Mouse (Mus musculus): ENCODE data around the gene Tnc. TPM values are rescaled to one million over a fixed set of nuclear protein-coding genes. Genes with fewer than 3 reads are reported as not detected.
A peak's percentile ranks its signal among the peaks of the same experiment; 100 is the strongest.

Gene Tnc
- 1 to 10 TPM; 2.4 to 5.2 TPM for total RNA-seq (2021)
- long read RNA-seq, experiment 1, partial matches to known transcripts, result 0 of 6 reads
- long read RNA-seq, experiment 1, other reads (novel, unspliced or antisense), result 6 of 6 reads
- long read RNA-seq, experiment 2, partial matches to known transcripts, result 6 of 14 reads
- long read RNA-seq, experiment 2, other reads (novel, unspliced or antisense), result 8 of 14 reads

- peak; percentile 13 to 24 for DNase-seq (ENCODE audit: low spot score in 2 of 2)
Observed at GRCm38 (mm10) chr4:64046831-64047493, at the start of gene Tnc. Gene Tnc (minus strand): TSS chr4:64047015.

- no peak for DNase-seq (ENCODE audit: low spot score in 2 of 2)
Observed at GRCm38 (mm10) chr4:64094221-64094620, 47.4 kb upstream of the Tnc start.

GRCm38 (mm10) chr4:64092857-64093256 is 46.0 kb upstream of the Tnc start:
- no peak for DNase-seq (ENCODE audit: low spot score in 2 of 2)

GRCm38 (mm10) chr4:64089378-64089777 is 42.6 kb upstream of the Tnc start:
- DNase-seq (ENCODE audit: low spot score in 2 of 2), result no peak

DNA sequence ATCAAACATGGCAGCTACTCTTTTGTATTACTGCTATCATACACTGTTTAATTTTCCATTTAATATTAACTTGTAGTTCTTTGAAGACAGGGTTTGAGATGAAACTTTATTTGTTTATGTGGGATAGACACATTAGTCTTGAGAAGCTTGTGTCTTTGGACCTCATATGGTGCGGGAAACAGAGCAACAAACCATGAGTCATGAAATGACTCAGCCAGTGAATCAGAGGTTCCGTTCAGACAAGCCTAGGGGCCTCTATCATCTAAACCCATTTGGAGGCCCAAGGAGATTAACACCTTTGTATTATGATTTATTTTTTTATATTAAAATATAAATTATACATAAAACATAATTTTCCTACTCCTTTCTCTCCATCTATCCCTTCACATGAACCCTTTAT is 40.9 kb upstream of the Tnc start:
- DNase-seq (ENCODE audit: low spot score in 2 of 2), result no peak

GRCm38 (mm10) chr4:64085993-64086567 is 39.3 kb upstream of the Tnc start:
- DNase-seq (ENCODE audit: low spot score in 2 of 2), result no peak

DNA sequence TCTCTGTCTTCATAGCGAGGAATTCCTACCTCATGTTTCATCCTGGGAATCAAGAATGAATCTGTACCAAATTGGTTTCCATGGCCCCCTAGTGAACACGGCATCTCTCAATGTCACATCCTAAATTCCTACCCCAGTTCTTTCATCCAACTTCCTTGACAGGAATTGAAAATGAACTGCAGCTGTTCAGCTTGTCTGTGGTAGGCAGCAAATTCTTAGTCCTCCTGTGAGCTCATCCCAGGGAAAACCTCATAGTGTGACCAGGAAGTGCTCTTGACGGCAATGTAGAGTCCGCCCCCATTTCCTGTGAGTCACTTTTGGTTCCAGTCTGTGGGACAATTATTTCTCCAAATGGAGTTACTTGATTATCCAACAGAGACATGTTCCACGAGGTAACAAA is 37.0 kb upstream of the Tnc start:
- no peak for DNase-seq (ENCODE audit: low spot score in 2 of 2)

DNA sequence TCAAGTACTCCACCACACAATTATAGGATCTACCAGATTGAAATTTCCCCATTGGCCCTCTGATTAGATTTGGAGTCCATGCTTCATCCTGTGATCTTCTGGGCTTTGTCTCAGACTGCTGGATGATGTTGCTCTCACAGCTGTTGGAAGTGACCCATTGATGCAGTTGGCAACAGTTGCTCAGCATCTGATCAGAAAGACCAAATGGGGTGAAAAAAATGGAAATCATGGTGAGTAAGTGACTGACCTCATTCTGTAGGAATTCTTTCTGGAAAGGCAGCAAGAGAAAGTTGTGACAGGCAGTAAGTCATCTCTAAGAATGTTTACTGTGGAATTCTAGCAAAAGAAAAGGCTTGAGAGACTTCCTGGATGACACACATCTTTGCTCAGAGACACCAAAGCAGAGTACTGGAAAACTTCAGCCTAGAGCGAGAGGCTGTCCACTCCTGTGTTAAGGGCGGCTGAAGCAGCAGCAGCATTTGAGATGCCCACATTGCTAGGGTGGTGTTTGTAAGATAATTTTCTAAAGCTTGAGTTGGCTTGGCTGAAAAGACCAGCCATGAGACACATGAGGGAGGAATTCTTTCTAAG is 31.3 kb upstream of the Tnc start:
- no peak for DNase-seq (ENCODE audit: low spot score in 2 of 2)

GRCm38 (mm10) chr4:64076349-64077025 is 29.7 kb upstream of the Tnc start:
- no peak for DNase-seq (ENCODE audit: low spot score in 2 of 2)

DNA sequence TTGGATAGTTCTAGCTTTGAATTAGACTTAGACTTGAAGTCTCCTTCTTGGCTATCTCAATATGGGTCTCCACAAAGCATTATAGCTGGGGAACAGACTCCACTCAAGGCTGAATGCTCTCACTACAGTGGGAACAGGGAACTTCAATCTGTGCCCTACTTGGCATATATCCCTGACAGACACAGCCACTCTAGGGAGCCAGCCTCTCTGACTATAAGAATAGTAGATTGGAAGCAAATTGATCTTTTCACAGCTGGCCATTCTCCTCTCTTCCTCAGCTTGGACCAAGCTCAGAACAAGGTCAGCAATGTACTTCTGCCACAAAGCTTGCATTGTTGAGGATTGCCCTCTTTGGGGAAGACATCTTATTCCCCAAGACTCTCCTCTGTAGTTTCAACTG is 27.9 kb upstream of the Tnc start:
- DNase-seq (ENCODE audit: low spot score in 2 of 2), result no peak

DNA sequence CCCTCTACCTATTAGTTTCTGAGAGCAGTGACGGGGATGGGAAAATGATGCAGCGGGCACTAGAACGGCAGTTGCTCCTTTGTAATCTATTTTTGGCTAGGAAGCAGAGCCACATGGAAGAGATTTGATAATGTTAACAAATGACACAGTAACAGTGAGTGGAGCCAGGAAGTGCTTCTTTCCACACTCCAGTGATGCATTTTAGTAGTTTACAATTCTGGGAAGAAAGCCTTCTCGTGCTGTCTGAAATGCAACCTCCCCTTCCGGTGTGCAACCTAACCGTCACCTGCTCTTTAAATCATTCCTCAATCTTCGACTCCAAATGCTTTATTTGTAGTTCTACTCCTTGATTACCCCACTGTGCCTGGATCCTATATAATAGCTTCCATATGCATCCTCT is 20.6 kb upstream of the Tnc start:
- no peak for DNase-seq (ENCODE audit: low spot score in 2 of 2)

- DNase-seq (ENCODE audit: low spot score in 2 of 2), result no peak
Observed at GRCm38 (mm10) chr4:64065266-64065665, 18.5 kb upstream of the Tnc start.

DNA sequence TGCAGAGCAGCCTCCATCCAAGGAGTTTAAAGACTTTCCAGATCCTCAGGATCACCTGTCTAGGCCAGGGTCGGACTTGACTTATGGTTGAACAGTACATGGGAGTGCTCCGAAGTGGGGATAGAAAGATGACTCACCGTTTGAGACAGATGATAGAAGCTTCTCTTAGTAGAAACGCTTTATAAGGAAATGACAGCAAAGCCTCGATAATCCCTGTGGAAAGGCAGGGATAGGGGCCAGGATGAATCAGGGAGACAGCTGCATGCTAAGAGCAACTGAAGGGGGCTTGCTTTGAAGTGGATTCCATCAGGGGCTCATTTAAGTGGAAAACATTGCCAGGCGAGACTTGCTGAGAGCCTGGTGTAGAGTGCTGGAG is 12.0 kb upstream of the Tnc start:
- no peak for DNase-seq (ENCODE audit: low spot score in 2 of 2)

DNA sequence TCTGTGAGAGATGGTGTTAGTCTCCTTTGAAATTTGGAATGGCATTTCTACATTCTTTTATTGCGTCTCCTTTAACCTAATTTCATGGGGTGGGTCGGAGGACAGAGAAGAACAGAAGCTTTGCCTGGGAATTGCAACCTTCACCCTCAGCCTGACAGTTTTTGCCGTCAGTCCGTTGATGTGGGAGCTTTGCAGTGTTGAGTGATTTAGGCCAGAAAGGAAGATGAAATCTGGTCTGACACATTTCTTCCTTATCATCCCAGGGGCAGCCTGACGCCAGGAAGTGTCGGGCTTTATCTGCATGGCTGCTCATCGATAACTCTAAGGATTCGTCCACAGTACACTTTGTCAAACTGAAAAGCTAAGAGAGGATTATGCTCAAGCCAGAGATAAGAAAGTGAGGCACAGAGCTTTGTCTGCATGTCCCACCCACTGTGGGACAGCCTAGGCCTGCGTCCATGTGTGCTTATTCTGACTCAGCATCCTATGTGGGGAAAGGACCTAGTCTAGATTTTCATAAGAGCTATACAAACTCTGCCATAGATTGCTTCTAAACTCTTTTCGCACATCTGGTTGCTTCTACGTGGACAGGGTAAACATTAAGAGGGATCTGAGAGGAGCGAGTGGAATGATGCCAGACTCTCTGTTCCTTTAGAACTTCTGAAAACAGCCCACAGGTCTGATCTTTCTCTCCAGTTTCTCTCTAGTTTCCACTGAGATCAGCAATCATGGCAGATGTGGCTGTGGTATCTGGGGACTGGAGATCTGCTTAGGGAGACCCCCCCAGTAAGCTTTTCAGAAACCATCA is 11.4 kb upstream of the Tnc start:
- DNase-seq (ENCODE audit: low spot score in 2 of 2), result no peak

DNA sequence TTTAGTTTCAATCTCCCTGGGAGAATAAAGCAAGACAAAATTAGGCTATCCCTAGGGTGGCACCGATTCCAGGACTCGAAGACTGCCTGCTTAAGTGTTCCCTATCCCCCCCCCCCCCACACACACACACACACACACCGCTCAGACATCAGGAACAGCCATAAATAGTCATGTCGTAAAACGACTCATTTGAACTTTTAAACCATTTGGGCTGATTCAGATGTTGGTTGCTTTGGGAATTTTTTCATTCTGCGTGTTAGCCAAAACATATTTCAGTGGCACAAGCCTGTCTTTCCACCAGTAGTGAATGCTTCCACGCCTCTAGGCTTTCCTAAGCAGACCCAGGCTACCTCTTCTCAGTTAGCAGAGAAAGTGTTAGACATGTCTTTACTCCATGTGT is 1.4 kb upstream of the Tnc start:
- no peak for DNase-seq (ENCODE audit: low spot score in 2 of 2)

GRCm38 (mm10) chr4:64043893-64044292 is 2.9 kb downstream of the Tnc start:
- DNase-seq (ENCODE audit: low spot score in 2 of 2), result no peak

GRCm38 (mm10) chr4:64043371-64043770 is 3.4 kb downstream of the Tnc start:
- DNase-seq (ENCODE audit: low spot score in 2 of 2), result no peak

- no peak for DNase-seq (ENCODE audit: low spot score in 2 of 2)
Observed at GRCm38 (mm10) chr4:64039091-64039490, 7.7 kb downstream of the Tnc start.

GRCm38 (mm10) chr4:64037513-64037912 is 9.3 kb downstream of the Tnc start:
- DNase-seq (ENCODE audit: low spot score in 2 of 2), result no peak

DNA sequence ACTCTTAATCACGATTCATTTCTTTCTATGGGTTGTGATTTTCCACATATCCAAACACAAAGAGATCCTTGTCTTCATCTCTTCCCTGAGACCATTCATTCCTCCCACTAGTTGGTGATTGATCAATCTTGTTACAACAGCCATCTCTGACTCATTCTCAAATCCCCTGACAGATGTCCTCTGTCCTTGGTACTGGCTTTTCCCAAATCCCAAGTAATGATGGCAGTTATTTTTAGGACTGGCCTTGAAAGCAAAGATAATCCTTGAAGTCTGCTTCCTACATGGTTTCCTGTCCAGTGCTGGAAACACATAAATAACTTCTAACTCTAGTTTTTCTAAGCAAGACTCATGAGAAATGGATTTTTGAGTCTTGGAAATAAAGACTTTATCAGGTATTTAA is 12.1 kb downstream of the Tnc start:
- no peak for DNase-seq (ENCODE audit: low spot score in 2 of 2)

GRCm38 (mm10) chr4:64033191-64033590 is 13.6 kb downstream of the Tnc start:
- DNase-seq (ENCODE audit: low spot score in 2 of 2), result no peak

Measured in adrenal gland, adult 18-20 months (tissue).